Mouse (Mus musculus): ENCODE results near the gene Slfn1.
"Not testable (repeated sequence)": the region's sequence is repeated elsewhere in the genome, so short reads cannot be mapped to it uniquely, and the experiment has no call there.

Gene Slfn1

GRCm38 (mm10) chr11:83116597-83117227, at the start of gene Slfn1:
Slfn1 (plus strand) TSS chr11:83116849.
- DNase-seq (ENCODE audit: low spot score in 2 of 2) = peak; percentile 16

- peak; percentile 9 to 54 for DNase-seq (ENCODE audit: low spot score in 2 of 2)
Measured at GRCm38 (mm10) chr11:83067982-83068694, 48.5 kb upstream of the Slfn1 start.

- DNase-seq (ENCODE audit: low spot score in 2 of 2) = peak in 1 of 2 experiments; percentile 2
Measured at GRCm38 (mm10) chr11:83070321-83070970, 46.2 kb upstream of the Slfn1 start.

- DNase-seq (ENCODE audit: low spot score in 2 of 2) = peak; percentile 40 to 73
Measured at GRCm38 (mm10) chr11:83077714-83078422, 38.8 kb upstream of the Slfn1 start.

- DNase-seq (ENCODE audit: low spot score in 2 of 2) = peak; percentile 21 to 26
Measured at GRCm38 (mm10) chr11:83078423-83079140, 38.1 kb upstream of the Slfn1 start.

GRCm38 (mm10) chr11:83079487-83080199, 37.0 kb upstream of the Slfn1 start:
- DNase-seq (ENCODE audit: low spot score in 2 of 2) = peak; percentile 13 to 18

GRCm38 (mm10) chr11:83082741-83083473, 33.7 kb upstream of the Slfn1 start:
- peak; percentile 4 to 14 for DNase-seq (ENCODE audit: low spot score in 2 of 2)

- no peak for DNase-seq (ENCODE audit: low spot score in 2 of 2)
Measured at GRCm38 (mm10) chr11:83084161-83084560, 32.5 kb upstream of the Slfn1 start.

GRCm38 (mm10) chr11:83084761-83085160, 31.9 kb upstream of the Slfn1 start:
- peak in 1 of 2 experiments; percentile 10 for DNase-seq (ENCODE audit: low spot score in 2 of 2)

GRCm38 (mm10) chr11:83115138-83115537, 1.5 kb upstream of the Slfn1 start:
- DNase-seq (ENCODE audit: low spot score in 2 of 2) = peak; percentile 21 to 72

- DNase-seq (ENCODE audit: low spot score in 2 of 2) = peak in 1 of 2 experiments; percentile 20
Measured at GRCm38 (mm10) chr11:83118056-83118455, 1.4 kb downstream of the Slfn1 start.

GRCm38 (mm10) chr11:83121131-83121685, 4.6 kb downstream of the Slfn1 start:
- no peak for DNase-seq (ENCODE audit: low spot score in 2 of 2)

GRCm38 (mm10) chr11:83123198-83123597, 6.5 kb downstream of the Slfn1 start:
- no peak for DNase-seq (ENCODE audit: low spot score in 2 of 2)

- DNase-seq (ENCODE audit: low spot score in 2 of 2) = no peak
Measured at GRCm38 (mm10) chr11:83124906-83125305, 8.3 kb downstream of the Slfn1 start.

- DNase-seq (ENCODE audit: low spot score in 2 of 2) = not testable (repeated sequence)
Measured at GRCm38 (mm10) chr11:83125633-83126032, 9.0 kb downstream of the Slfn1 start.

- DNase-seq (ENCODE audit: low spot score in 2 of 2) = not testable (repeated sequence)
Measured at GRCm38 (mm10) chr11:83137253-83137652, 20.6 kb downstream of the Slfn1 start.

GRCm38 (mm10) chr11:83148939-83149338, 32.3 kb downstream of the Slfn1 start:
- not testable (repeated sequence) for DNase-seq (ENCODE audit: low spot score in 2 of 2)

All from spleen, postnatal 10 days (tissue).